Mouse (Mus musculus): Measurements from ENCODE around the gene Ccdc82. TPM values are rescaled to one million over a fixed set of nuclear protein-coding genes. Genes with fewer than 3 reads are reported as not detected.

Ccdc82 gene
- 10 to 100 TPM; 57.0 to 64.5 TPM for total RNA-seq (2023)

DNA sequence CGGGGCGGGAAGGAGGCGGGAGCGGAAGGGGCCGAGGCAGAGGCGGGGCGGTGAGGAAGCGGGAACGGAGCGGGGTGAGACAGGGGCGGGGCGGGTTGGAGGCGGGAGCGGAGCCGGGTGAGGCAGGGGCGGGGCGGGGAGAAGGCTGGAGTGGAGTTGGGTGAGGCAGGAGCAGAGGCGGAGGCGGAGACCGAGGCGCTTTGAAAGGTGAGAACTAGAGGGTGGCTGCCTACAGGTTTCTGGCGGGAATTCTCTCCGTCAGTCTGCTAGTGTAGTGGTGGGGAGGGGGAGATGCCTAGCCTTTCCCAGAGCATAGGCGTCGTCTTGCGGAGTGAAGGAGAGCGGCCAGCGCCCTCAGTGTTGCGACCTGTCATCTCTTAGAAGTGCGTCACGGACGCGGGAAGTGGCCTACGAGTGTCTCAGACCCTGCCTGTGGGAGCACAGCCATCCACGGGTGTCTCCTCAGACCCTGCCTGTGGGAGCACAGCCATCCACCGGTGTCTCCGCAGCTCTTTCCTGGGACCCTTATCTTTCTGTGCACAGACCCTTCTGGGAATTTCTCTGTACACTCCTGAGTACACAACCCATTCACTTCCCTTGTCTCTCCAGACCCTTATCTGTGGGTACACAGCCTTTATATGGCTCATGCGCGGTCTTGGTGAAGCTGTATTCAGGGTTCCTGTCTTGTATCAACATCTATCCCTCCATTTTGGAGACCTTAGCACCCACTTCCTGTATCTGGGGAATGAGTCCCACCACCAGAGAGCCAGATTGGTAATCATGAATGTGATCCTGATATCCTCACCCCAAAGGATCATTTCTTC is at the start of gene Ccdc82:
Ccdc82 (plus strand) TSS at position 141 of the 824 bp plus-strand sequence.

DNA sequence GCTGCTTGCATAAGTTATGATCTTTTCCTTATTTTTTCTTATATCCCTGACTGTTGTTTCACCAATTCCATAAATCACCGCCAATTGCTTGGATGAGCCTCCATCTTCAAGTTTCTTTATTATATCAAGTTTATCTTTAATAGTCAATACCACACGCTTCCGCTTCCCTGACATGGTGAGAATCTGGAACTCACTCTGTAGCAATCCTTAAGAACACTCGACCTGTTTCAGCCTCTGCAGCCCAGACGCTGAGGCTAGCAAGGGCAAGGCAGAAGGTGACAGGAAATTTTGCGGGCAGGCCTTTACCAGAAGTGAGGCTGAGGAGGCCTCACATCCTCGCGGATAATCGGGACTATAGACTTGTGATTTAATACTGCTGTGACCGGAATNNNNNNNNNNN is 1.3 kb upstream of the Ccdc82 start, which contains the start of gene Jrkl:
Jrkl (minus strand) TSS at position 349 of the 400 bp plus-strand sequence.

DNA sequence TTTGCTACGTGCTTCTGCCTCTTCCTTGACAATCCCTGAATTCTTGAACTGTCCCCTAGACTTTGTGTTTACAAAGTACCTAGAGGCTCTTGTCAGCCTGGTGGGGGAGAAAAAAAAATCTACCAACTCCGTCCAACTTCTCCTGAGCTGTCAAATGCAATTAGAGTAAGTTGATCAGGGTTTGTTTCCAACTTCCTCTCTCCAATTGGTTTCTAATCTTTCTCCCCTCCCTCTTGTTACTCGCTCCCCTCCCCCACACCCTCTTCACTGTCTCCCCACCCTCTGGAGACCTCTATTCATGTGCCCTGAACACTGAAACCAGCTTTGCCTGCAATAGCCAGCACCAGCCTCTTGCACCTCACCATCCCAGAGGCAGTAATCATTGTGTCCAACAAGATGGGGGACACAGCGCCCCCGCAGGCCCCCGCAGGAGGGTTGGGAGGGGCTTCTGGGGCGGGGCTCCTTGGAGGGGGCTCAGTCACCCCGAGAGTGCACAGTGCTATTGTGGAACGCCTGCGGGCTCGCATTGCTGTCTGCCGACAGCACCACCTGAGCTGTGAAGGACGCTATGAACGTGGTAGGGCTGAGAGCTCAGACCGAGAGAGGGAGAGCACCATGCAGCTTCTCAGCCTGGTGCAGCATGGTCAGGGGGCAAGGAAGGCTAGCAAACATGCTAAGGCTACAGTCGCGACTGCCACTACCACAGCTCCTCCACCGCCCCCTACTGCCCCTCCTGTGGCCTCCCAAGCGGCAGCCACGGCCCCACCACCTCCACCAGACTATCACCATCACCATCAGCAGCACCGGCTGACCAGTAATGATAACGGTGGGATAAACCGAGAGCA is 51.1 kb downstream of the Ccdc82 start, which contains the start of gene Maml2:
Maml2 (plus strand) TSS at position 290 of the 845 bp plus-strand sequence.

Other genes starting within 250 kb of the Ccdc82 start
- gene Jrkl, start 1.1 kb upstream of the Ccdc82 start, total RNA-seq (2023) = 10 to 100 TPM; 12.0 to 12.5 TPM
- 10 to 100 TPM; 32.8 to 36.6 TPM for gene Maml2, start 51.0 kb downstream of the Ccdc82 start, total RNA-seq (2023)
- not detected for gene Gm17571, start 199.8 kb downstream of the Ccdc82 start, total RNA-seq (2023)